Mouse (Mus musculus) neutrophil, adult 65 days (primary cell): ENCODE measurements around the gene Inhbc. TPM values are rescaled to one million over a fixed set of nuclear protein-coding genes. Genes with fewer than 3 reads are reported as not detected.

ENCODE experiments used
- total RNA-seq: library from RNA; stranded (reverse); gene quantifications from 2 replicates; pipeline ENCODE4 v1.2.4, GENCODE M21; 2023

Gene Inhbc
- total RNA-seq = not detected in 2 replicates

DNA sequence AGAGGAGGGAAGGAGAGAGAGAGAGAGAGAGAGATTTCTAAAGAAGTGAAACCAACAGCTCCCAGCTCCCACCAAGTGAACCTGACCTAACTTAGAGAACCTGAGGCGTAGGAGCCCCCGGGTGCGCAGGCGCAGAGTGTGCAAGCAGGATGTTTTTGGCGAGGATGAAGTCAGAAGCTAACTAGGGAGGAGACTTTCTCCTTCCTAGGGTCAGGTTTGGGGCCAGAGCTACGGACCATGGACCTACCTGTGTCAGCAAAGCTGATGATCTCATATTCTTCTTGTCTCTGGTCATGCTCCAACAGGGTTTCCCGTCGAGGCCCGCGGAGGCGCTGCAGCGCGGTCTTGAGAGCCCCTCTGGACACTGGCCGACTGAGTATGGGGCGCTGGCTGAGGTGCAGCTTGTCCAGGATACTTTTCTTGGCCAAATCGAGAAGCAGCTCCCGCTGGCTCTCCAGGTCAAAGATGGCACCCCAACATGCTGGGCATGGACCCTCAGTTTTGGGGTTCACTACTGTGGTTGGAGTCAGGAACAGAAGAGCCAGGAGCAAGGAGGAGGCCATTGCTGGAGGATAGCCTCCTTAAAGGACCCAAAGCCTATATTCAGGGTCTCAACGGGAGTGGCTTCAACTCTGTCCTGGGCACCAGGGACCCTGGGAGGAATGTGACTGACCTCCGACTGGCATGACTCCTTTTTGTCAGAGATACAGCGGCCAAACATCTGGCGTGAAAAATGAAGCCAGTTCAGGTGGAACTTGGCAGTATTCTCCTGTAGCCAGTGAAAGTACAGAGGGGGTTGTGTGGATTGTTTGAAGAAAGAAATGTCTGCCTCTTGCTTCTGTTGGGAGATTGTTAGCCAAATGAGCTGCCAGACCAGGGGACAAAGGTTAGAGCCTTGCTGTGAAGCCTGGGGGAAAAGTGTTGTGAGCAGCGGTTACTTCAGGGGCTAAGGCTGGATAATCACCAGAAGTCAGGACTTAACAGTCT, at the start of gene Inhbc:
TSS of gene Inhbc (minus strand) at position 598 of the 987 bp plus-strand sequence.

DNA sequence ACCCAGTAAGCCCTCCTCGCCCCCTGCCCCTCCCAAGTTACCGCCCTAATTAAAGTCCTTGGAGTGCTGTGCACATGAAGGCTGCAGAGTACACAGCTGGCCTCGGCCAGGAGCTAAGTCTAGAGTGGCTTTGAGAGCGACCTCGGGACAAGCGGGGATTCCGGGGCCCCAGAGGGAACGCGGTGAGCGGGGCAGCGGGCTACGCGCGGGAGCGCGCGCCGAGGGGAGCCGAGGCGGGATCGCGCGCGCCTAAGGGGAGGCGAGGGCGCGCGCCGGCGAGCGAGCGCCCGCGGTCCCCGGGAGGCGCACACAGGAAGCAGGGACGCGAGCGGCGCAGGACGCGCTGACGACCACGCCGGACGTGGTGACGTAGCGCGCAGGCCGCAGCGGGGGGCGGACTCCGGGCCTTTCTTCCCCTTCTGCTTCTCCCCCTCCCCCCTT, 10.0 kb upstream of the Inhbc start, which contains the start of gene R3hdm2:
TSS of gene R3hdm2 (plus strand) at position 77 of the 441 bp plus-strand sequence.

DNA sequence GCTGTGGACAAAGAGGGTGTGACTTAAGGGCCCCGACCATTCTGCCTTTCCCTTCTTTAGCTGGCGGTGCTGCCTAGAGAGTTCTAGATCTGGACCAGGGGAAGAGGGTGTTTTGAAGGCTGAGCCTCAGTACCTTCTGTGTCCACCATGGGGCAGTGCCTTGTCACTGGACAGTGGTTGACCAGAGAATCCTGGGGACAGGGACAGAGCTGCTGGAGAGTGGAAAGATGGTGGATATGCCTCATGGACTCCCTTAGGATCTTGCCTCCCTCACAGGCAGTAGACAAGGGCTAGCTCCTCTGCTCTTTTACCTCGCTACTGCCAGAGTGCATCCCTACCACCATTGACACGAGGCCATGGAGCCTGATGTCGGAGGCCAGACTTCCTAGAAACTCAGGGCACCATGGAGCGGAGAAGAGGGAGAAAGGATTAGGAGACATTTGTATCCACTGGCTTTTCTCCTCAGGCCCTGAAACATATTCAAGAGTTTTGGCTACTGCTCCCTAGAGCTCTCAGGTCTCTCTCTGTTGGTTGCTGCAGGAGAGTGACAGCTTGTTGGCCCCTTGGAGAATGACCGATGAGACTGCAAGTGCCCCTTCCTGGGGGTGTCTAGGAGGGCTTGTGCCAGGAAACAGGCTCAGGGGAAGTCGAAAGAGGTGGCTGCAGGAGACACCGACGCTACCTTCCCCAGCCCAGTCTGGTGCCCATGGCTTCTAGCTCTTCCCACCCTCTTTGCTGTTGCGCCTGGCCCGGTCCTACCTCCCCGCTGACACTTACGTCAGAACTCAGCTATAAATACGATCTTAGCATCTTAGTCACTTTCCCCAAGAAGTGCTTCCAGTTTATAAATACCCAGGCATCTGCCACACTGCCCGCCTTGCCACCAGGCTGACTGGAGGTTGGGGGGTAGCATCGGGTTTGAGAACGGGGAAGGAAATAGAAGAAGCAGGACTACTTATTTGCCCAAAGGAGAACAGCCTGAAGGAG, 16.0 kb downstream of the Inhbc start, which contains the start of gene Inhbe:
TSS of gene Inhbe (minus strand) at position 503 of the 987 bp plus-strand sequence.

DNA sequence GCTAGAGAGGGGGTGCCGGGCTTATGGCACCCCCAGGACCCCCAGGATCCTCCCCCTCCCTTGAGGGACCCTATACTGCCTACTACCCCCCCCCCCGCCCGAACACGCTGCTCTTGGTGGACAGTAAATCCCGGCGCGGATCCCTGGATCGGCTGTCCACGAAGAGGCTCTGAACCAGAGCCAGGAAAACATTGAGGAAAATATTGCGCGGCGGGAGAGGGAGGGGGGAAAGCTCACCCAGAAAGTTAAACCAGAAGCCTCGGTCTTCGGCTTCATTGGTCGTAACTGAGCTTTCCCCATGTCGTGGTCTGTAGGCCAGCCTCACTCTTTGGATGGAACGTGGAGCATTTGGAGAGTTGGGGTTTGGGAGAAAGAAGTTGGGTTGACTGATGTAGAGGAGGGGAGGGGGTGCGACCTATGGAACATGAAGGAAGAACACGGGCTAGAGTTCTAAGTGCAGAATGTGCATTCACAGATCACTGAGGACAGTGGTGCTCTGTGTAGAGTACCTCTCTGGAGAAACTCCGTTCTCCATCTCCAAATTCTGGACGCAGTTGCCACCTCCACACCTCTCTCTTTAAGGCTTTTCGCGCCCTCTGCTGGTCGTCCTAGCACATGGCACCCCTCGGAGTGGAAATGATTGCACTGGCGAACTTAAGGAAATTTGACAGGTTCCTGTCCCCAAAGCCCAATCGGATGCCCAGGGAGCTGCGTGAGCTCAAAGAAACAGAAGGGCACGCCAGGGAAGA, 28.2 kb downstream of the Inhbc start, which contains the start of gene Gli1:
TSS of gene Gli1 (minus strand) at position 84 of the 749 bp plus-strand sequence.

DNA sequence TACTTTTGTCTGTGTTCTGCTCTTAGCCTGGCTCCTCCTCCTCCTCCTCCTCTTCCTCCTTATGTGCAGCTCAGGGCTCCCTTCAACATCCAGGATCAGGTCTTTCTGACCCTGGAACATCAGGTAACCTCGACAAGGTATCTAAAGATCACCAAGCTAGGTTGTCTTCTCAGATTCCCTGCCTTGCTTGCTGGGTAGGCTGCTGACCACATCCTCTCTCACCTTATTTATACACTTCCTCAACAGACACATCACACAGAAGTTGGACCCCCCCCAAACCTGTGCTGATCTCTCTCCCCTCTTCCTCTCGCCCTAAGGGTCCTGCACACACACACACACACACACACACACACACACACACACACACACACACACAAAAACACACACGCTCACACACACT, 48.6 kb downstream of the Inhbc start, which contains the start of gene Arhgap9:
TSS of gene Arhgap9 (plus strand) at position 344 of the 400 bp plus-strand sequence.

DNA sequence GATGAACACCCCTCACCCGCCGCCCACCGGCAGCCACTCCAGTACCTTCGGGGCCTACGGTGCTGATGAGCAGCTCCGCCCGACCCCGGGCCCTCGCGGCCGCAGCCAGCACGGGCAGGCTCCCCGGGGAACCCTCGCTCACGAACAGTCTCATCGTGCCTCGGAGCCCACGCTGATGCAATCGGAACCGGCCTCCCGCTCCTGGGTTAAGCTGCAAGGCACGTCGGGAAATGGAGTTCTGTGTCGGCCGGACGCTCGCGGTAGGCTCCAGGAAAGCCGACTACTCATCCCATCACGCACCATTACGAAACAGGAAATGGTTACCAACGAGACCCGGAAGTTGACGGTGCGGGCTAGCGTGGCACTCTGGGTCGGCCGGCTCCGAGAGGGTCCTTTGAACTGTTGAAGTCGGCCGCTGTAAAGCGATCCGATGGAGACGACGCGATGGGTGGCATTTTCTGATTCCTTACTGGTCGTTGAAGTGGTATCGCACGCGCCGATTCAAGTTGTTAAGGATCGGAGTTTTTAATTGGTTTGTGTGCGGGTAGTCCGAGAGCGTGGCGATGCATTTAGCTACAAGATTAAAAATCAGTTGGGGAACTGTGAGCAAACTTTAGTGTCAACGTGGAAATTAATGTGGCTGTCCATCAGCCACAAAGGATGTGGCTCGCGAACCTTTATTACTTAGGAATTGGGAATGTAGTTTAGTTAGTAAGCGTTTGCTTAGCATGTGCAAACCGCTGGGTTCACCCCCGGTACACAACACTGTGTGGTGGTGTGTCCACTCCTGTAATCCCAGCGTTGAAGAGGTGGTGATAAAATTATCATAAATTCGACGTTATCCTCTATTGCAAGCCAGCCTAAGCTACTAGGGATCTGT, 58.5 kb downstream of the Inhbc start, which contains the start of gene Mars:
TSS of gene Mars (minus strand) at position 311 of the 880 bp plus-strand sequence.

Other genes starting within 250 kb of the Inhbc start
- 96.0 and 111 TPM in 2 replicates for gene Os9, start 249.3 kb downstream of the Inhbc start, total RNA-seq
- 90.5 and 91.7 TPM in 2 replicates for gene B4galnt1, start 205.2 kb downstream of the Inhbc start, total RNA-seq
- gene Slc26a10, start 189.8 kb downstream of the Inhbc start, total RNA-seq = not detected in 2 replicates
- gene Arhgef25, start 180.3 kb downstream of the Inhbc start, total RNA-seq = not detected in 2 replicates
- 13.5 and 23.8 TPM in 2 replicates for gene Dtx3, start 174.7 kb downstream of the Inhbc start, total RNA-seq
- gene Pip4k2c, start 158.8 kb downstream of the Inhbc start, total RNA-seq = 34.4 and 42.1 TPM in 2 replicates
- 0.07 and 0.47 TPM in 2 replicates for gene Kif5a, start 107.1 kb downstream of the Inhbc start, total RNA-seq
- 108 and 131 TPM in 2 replicates for gene Dctn2, start 104.1 kb downstream of the Inhbc start, total RNA-seq
- 168 and 220 TPM in 2 replicates for gene Mbd6, start 81.4 kb downstream of the Inhbc start, total RNA-seq
- 36.6 and 41.9 TPM in 2 replicates for gene Mars, start 58.6 kb downstream of the Inhbc start, total RNA-seq
- gene Arhgap9, start 48.5 kb downstream of the Inhbc start, total RNA-seq = 251 and 319 TPM in 2 replicates
- not detected in 2 replicates for gene Gli1, start 28.5 kb downstream of the Inhbc start, total RNA-seq
- not detected in 2 replicates for gene Inhbe, start 16.0 kb downstream of the Inhbc start, total RNA-seq
- gene R3hdm2, start 9.9 kb upstream of the Inhbc start, total RNA-seq = 101 and 111 TPM in 2 replicates
- gene Stac3, start 131.3 kb upstream of the Inhbc start, total RNA-seq = 1.8 and 2.8 TPM in 2 replicates
- not detected in 2 replicates for gene Ndufa4l2, start 144.5 kb upstream of the Inhbc start, total RNA-seq
- 15.5 and 16.0 TPM in 2 replicates for gene Shmt2, start 152.0 kb upstream of the Inhbc start, total RNA-seq
- not detected in 2 replicates for gene Nxph4, start 164.1 kb upstream of the Inhbc start, total RNA-seq